Mouse (Mus musculus): ENCODE results near the gene Slc34a3.

Gene Slc34a3

DNA sequence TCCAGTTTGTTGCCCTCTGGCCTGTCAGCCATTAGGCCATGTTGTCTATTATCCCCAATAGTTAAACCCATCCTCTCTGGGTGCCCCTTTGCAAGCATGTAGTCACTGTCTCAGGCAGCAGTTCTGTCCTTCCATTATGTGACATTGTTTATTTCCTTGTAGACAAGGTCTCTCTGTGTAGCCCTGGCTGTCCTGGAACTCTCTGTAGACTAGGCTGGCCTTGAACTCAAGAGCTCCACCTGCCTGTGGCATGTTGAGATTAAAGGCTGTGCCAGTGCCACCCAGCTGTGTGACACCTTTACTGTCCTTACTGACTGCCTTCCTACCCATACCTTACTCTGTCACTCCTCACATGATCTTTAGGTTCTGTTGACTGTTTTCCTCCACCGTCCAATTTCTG lies 18.2 kb upstream of the Slc34a3 start:
- no peak for DNase-seq (ENCODE audit: low spot score)

DNA sequence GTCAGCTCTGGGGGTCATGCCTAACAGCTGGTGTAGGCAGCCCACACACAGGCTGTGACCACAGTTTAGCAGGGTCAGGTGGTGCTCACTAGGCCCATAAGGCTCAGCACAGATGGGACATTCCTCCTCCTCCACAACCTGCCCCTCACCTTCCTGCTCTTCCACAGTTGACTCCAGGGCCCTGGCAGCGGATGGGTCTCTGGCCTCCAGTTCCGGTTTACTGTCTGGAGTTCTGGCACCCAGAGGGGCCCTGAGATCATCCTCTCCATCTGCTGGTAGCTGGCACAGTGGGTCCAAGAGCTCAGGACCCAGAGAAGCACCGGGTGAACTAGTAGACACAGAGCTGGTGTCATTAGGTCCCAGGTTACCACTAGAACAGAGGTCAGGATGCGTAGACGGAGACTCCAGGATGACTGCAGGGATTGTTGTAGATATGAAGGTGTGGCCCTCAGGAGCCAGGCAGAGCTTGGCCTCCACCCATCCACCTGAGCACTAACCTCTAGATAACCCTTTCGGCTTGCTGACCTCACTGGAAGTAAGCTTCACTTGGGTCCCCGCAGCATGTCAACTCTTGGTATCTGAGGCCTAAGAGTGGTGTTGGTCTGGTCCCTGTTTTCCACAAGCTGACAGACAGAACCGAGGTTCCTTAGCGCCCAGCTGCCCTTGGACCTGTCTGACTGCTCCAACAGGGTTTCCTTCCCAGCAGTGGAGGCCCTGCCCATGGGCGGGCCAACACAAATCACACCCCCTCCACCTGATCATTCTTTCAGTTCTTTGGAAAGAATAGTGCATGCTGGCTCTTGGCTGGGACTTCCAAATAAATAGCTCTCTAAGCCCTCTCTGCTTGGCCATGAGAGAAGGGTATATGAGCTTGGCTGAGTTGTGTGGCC lies 12.3 kb upstream of the Slc34a3 start, which contains the start of gene AL732309.1:
Gene AL732309.1, minus strand, starts transcription at position 681 of the 890 bp plus-strand sequence.
- no peak for DNase-seq (ENCODE audit: low spot score)

DNA sequence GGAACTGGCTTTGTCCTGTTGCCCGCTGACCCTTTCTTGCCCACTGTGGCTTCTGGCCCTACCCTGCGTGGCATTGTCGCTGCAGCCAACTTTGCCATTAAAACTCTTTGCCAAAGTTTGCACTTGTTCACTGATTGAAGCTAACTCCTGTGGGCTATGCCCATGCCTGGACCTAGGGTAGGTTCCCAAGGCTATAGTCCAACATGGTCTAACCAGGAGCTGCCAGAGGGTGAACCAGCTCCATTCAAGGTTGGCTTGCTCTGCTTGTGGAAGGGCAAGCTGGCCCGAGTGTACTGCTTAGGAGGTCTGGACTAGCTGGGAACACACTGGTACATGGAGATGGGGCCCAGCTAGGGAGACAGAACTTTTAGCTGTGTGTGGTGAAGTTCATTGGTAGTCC lies 10.0 kb upstream of the Slc34a3 start:
- DNase-seq (ENCODE audit: low spot score) = no peak

DNA sequence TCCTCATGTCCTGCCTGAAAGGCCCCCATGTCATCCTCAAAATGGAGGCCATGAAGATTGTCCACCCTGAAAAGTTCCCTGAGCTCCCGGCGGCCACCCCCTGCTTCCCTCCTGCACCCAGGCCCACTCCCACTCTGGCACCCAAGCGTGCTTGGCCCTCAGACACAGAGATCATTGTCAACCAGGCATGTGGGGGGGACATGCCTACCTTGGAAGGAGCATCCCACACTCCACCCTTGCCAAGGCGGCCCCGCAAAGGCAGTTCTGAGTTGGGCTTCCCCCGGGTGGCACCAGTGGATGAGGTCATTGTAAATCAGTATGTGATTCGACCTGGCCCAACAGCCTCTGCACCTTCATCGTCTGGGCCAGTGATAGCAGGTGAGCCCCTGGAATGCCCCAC lies 9.2 kb upstream of the Slc34a3 start:
- no peak for DNase-seq (ENCODE audit: low spot score)

DNA sequence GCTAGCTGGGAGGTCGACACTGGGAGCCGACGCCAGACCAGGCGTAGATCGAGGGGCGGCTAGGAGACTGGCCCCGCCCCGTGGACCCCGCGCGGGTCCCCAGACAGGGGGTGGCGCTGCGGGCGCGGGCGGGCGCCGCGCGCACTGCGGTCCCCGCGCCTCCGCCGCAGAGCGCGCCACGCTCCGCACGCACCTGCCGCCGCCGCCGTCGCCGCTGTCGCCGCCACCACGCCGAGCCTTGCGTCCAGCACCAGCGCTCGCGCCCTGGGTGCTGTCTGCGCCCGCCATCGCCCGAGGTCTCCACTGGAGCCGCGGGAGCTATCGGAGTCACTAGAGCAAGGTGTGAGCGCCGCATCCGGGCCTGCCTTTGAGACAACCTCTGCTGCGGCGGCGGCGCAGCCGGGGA lies 7.9 kb upstream of the Slc34a3 start, which contains the start of the genes Rnf208 and Cysrt1:
Gene Rnf208, plus strand, starts transcription at position 155 of the 406 bp plus-strand sequence.
Gene Cysrt1, minus strand, starts transcription at position 352 of the 406 bp plus-strand sequence.
- no peak for DNase-seq (ENCODE audit: low spot score)

DNA sequence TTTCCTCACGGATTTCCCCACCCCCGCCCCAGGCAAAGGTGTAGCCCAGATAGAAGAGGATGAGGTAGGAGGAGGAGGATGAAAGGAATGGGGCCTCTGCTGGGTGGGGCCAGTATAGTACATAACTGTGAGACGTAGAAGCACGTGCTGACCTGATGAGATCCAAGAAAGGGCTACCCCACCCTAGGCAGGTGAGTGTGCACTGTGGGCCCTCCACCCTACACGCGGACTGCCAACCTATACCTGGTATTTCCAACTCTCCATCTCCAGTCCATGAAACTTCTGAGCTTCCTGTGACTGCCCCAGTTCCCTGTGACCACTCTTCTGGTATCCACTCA lies 7.2 kb upstream of the Slc34a3 start:
- no peak for DNase-seq (ENCODE audit: low spot score)

DNA sequence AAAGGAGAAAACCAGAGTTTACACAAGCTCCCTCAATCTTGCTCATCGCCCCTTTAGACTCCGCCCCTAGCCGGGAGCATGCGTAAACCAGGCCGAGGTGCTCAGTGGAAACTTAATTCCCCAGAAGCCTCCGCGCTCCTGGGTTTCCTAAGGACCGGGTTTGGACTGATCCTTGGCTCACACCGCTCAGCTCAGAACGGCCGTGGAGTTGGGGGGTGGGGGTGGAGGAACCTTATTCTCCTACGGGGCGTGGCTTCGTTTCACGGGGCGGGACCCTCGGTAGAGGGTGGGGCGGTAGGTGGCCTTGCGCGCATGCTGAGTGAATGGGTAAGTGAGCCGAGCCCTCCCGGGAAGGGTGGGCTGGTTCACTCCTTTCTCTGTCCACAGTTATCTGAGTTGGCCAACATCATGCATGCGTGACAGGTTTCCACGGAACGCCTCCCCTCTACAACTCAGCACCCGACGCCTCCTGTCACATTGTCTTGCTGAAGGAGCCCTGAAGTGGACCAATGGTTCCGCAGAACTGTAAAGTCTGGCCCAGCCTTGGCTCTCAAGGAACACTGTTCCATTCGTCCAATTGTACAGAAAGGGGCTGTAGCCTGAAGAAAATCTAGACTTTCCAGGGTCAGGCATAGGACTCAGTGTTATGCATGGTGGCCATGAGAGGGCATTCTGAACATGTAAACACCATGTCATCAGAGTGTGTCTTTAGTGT lies 6.7 kb upstream of the Slc34a3 start:
- DNase-seq (ENCODE audit: low spot score) = no peak

DNA sequence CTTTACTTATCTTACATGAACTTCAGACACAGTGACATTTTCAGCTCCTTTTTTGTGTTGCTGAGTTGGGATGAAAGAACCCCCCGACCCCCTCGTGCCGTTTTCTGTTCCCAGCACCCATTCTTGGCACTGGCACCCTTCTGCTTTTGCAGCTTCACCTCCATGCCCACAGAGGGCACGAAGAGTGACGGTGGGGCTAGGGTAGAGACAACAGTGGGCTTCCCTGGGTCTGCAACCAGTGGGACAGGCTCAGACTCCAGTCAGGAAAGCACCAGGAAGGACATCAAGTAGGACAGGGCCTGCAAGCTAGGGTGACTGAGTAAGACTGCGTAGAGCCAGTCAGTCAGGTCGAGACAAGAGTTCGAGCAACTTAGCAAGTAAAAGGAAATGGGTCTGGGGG lies 6.1 kb upstream of the Slc34a3 start:
- DNase-seq (ENCODE audit: low spot score) = no peak

DNA sequence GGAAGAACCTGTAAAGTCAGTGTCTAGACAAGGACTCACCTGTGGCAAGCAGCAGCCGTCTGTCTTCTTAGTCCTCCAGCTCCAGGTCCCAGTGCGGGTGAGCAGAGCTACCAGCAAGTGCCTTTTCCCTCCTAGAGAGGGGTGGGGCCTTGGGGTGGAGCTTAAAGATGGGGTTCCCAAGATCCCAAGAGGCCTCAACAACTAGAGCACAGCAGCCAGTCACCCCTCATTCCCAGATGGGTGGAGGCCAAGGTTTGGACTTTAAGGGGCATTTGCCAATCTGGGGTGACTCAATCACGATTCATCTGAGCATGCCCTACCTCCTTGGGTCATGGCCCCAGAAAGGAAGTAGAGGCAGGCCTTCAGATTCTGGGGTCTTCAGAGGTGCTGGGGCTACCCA lies 5.6 kb upstream of the Slc34a3 start:
- DNase-seq (ENCODE audit: low spot score) = no peak

DNA sequence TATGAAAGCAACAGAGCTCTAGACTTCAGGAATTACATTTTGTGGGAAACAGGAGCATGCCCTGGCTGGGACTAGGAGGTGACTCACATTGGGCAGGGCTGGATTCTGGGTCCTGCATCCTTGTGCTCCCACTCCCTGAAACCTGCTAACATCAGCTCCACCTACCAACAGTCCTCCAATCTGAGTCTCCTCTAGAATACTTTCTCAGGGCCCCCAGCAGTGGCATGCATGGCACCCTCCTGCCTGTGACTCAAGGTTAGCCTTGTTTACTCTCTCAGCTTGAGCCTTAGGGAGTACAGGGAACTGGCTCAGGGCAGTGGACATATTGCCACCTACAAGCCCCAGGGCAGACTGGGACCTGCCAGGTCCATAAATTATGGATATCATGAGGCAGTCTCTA lies 3.9 kb upstream of the Slc34a3 start:
- no peak for DNase-seq (ENCODE audit: low spot score)

DNA sequence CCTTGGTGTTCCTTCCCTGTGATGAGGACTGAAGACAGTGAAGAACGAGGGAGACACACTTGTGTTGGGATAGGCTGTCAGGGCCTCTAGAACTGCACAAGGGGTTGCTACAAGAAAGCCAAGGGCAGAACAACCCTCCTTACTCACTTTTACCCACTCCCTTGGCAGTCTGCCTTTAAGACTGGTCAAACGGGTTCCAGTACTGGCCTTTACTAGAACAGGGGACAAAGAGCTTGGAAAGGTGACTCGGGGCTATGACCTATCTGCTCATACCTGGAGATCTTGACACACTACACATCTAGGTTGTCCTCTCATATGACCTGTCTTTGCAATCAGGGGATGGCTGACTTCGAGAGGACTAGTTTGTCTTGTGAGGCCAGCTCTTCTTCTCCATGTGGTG lies 3.4 kb upstream of the Slc34a3 start:
- no peak for DNase-seq (ENCODE audit: low spot score)

DNA sequence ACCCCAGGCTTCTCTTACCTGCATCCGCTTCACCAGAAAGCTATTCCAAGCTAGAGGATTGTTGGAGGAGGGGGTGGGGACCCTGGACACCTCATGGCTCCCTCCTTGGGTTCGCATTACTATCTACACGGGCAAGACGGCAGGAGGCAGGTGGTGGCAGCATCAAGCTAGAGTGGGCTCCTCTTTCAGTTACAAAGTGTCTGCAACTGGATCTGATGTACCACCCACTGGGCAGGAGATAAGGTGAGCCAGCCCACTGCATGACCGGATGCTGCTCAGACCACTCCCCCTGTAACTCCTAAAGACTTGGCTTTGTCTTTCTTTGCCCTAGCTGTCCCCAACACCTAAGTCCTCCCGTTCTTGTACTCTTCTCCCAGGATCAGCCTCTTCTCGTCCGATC lies 2.5 kb upstream of the Slc34a3 start, which contains the start of gene Rnf224:
Gene Rnf224, minus strand, starts transcription at position 174 of the 400 bp plus-strand sequence.
- no peak for DNase-seq (ENCODE audit: low spot score)

DNA sequence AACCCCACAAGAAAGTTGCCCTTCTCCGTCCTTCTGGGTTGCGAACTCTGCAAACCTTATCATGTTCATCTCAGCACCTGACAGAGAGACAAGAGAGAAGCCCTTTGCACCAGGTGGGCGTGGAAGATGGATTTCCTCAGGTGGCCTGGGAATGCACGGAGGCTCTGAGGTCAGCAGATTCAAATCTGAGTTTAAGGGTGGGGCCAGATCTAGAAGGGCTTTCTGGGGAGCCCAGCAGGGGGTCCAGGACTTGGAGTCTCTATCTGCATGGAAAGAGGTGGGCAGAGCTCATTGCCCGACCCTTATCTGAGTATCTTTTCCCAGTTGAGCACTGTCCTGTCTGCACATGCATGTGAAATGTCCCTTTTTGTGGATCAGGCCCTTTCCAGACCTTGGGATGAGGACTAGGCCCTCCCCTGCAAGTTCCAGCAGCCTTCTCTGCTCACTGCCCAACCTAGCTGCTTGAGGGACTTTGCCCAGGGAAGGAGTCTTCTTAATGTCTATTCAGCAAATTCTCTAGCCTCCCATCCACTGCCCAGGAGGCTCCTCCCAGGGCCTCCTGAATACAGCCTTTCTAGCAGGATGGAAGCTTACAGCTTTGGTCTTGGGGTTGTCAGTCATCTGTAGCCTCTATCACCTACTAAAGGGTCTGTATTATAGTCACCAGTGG lies 522 bp upstream of the Slc34a3 start:
- DNase-seq (ENCODE audit: low spot score) = no peak

DNA sequence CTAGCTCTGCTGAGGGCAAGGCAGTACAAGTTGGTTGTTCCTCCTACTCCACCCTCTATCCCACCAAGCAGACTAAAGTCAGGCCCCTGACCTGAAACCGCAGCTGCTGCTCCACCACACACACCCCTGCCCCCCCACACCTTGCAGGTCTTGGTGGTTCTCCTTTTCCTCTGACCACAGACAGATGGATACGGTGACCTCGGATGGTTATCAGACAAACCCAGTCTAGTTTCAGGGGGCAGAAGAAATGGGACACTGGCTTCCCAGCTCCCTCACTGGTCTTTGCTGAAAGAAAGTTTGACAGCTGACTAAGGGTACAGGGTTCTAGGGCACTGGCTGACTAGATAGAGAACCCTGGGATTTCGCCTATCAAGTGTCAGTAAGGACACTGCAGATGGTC lies 743 bp downstream of the Slc34a3 start:
- no peak for DNase-seq (ENCODE audit: low spot score)

DNA sequence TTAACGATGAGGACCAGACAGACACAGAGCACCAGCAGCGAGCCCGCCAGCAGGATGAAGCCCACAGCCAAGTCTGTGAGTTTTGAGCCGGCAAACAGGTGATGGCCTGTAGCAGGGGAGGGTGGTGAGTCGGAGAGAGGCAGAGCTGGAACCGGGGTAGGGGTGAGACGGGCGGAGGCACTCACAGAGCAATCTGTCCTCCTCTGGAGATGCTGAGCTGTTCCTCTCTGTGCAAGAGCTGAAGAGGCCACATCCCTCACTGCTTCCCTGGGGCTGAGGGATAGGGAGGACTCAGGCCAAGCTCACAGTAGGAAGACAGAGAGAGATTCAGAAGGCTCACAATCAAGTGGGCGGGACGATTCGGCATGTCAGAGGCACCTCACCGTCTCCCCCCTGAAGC lies 3.1 kb downstream of the Slc34a3 start:
- no peak for DNase-seq (ENCODE audit: low spot score)

DNA sequence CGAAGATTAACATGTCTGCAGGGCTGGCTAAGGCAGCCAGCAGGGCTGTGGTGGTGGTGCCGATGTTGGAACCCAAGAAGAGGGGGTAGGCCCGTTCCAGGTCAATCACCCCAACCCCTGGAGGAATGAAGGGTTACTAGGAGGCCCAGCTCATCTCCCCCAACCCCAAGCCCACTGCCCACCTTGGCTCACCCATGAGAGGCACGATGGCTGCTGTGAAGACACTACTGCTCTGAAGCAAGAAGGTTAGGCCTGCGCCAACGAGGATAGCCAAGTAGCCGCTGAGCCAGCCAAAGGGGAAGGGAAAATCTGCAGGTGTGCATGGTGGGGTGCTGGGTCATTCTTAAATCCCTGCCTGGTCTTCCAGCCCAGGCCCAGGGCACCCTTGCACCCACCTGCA lies 3.6 kb downstream of the Slc34a3 start:
- DNase-seq (ENCODE audit: low spot score) = no peak

DNA sequence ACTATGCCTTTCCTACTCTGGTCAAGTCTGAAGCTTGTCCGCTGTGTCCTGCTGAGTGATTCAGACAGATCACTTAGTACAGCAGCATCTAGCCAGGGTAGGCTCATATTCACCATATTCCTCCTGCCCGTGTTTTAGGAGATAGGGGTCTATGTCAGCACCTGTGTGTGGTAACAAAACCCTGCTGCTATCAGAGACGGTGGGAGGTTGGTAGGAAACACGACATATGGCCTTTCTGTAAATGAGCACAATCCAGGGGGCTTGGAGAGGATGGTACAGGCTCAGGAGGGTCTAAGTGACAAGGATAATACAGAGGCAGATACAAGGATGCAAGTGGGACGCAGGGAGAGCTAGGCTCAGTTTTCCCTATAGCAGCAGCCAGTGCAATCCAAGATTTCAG lies 4.6 kb downstream of the Slc34a3 start:
- DNase-seq (ENCODE audit: low spot score) = no peak

DNA sequence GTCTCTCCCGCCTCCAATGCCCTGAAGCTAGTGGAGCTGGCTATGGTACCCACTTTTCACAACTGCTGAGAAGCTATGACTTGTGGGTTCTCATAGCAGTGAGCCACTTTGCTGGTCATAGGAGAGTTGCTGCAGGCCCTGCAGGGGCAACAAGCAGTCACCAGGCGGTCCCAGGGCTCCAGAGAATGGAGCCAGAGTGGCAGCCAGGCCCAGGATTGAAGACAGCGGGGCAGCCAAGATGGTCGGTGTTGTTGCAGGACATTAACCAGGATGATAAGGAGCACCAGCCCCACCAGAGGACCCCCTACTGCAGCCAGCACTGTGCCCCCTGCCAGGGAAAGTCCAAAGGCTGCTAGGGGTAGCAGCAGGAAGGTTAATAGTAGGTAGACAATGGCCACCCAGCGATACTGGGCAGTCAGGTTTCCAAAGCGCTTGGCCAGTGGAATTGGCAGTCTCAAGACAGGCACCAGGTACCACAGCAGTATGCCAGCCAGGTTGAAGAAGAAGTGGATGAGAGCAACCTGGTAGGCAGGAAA lies 5.1 kb downstream of the Slc34a3 start:
- DNase-seq (ENCODE audit: low spot score) = no peak

DNA sequence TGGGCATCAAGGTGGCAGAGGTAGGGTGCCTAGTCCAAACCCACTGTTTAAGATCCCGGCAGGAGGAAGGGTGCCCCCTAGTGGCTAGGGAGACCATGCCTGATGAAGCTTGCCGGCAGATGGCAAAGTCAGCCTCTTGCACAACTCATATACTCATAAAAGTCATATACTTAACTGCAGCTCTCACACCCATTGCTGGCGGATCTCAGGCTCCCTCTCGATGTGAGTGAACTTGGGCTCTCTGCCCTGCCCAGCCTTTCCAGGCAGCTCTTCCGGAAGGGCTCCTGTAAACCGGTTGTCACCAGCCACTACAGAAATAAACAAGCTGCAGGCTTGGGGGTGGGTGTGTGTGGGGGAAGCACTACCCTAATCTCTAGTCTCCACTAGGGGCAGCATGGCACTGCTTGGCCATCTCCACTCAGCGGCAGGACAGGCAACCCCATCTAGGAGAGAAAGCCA lies 5.7 kb downstream of the Slc34a3 start:
- DNase-seq (ENCODE audit: low spot score) = peak; percentile 86

DNA sequence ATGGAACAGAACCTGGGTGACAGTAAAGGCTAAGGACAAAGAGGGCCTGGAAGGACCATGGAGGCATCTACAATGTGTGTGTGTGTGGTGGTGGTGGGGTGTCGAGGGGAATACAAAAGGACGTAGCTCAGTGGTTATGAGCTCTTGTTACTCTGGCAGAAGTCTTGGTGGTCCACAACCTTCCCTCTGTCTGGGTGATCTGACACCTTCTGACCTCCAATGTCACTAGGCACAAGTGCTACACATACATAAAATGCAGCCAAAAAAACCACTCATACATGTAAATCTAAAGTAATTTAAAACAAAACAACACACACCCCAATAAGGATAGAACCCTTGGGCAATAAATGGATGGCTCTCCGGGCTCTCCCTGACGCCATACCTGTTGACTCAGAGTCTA lies 6.8 kb downstream of the Slc34a3 start:
- no peak for DNase-seq (ENCODE audit: low spot score)

DNA sequence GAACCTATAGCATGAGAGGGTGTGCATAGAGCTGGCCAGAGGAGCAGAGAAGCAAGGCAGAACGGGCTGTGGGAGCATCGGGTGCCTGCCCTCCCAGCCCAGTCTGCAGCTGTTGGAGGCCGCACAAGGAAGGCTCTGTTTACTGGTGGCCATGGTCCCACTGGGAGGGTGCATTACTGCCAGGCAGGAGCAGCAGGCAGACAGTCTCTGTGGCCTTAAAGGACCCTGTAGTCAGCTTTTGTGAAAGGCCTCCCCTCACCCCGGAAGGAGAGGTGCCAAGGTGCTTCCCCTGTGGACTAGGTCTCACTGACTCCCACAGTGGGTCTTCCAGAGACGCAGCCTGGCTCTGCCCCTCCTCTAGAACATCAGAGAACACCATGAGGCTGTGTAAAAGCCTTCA lies 7.3 kb downstream of the Slc34a3 start:
- DNase-seq (ENCODE audit: low spot score) = peak; percentile 65

DNA sequence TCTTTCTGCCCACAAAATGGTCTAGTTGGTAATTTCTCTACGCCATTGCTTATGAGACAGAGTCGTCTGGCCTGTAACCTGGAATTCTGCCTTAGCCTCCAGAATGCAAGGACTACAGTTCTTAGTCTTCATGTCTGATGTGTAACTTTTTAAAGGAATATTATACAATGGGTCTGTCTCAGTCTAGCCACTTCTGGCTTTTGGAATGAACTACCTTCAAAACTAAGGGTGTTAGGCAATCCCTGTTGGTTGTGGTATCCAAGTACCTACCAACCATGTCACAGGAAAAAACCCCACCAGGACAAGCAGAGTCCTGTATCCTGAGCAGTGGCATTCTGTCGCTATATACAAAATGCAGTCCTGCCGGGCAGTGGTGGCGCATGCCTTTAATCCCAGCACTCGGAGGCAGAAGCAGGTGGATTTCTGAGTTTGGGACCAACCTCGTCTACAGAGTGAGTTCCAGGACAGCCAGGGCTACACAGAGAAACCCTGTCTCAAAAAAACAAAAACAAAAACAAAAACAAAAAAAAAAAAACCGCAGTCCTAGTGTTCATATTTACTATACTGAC lies 8.3 kb downstream of the Slc34a3 start:
- DNase-seq (ENCODE audit: low spot score) = no peak
